Mouse (Mus musculus) frontal cortex, adult (tissue): ENCODE data around the gene Tpcn1.

Experiments
- ATAC-seq: cut with Nextera tagmentation; 2 replicates; pipeline ENCODE4 v1.9.2; 2017; ENCODE audit warnings: mild to moderate bottlenecking, moderate library complexity, mixed read lengths; ENCODE audit not compliant: low TSS enrichment

The Tpcn1 gene

DNA sequence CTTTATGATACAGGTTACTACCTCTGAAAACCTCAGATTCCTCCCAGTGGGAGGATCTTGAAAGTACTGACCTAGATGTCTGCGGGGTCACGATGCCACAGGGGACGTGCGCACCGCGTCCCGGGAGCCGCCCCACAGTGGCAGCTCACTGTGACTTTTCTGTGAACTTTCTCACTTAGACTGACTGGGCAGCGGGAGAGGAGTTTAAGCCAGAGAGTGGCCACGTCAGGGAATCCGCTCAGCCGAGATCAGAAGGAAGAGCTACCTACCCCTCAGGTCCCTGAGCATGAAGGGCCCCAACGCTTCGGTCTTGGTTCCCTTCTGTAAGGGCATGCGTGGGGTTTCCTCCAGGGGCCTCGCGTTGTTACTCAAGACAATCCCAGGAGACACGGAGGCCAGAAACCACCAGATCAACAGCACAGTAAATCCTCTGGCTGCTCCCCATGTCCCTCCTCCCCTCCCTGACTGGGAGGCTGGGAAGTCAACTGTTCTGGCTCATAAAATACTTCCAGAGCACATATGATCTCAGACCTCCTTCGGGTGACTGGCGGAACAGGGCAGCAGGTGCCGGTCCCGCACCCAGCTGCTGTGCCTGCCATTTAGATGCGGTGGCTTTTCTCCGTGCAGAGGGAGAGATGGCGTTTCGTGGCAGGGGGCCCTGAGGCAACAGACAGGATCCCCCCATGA lies 9.1 kb downstream of the Tpcn1 start:
- no peak for ATAC-seq

DNA sequence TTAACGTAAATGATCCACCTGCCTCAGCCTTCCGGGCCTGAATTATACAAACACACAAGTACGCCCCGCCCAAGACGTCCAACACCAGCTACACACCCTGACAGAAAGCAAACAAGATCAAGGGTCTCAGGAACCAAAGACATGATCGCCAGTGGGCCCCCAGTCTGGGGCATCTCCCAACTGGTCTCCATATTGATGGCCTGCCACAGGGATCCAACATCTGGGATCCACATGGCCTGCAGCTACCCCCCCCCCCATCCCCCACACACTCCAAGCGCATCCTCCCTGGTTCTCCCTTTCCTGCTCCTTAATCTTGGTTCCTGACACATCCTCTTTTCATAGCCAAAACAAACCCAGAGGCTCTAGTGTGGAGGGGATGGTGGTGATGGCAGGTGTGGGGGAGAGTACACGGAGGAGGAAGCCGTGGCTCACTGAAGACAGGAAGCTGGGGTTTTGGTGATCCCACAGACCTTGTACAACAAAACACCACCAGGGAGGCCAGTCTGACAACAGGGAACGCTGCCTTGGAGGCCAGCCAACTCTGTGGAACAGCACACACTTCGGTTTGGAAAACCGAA lies 9.9 kb downstream of the Tpcn1 start:
- ATAC-seq: no peak

DNA sequence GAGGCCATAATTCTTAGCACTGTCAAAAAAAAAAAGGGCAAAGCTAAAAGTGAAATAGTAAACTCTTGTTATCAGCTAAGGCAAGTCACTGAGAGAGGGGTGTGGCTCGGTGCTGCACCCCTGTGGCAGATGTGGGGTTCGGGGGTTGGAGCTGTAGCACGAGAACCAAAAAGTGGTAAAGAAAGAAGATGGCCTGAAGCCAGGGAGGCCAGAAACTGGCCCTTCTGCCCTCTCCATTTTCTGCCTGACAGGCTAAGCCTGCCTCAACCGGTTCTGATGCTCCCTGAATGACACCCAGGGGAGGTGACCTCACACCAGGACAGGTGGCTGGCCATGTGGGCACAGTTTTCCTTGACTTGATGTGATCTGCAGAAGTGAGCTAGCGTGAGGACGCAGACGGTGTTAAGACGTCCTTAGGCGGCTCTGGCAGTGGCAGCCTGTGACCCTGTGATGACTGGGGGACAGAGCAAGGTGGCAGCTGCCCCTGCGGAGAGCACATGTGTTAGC lies 10.5 kb downstream of the Tpcn1 start:
- ATAC-seq: no peak

DNA sequence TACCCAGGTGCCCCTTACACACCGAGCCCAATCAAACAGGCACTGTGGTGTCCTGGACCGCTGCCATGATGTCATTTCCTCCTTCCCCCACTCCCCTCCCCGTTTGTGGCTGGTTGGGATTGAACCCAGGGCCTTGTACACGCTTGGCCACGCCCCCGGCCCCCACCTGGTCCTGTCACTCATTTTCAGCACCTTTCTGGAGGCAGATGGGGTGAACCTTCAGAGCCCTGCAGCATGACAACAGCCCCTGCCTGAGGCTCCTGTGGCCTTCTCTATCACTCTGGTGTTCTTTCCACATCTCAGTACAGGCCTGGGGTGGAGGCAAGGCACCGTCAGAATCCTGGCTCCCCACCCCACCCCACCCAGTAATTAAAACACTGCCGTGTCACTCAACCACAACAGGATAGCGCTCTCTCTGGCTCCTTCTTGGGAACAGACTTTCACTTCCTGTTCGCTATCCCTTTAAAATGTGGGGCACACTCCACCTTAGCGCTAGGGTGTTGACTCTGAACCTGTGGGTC lies 11.6 kb downstream of the Tpcn1 start:
- no peak for ATAC-seq

DNA sequence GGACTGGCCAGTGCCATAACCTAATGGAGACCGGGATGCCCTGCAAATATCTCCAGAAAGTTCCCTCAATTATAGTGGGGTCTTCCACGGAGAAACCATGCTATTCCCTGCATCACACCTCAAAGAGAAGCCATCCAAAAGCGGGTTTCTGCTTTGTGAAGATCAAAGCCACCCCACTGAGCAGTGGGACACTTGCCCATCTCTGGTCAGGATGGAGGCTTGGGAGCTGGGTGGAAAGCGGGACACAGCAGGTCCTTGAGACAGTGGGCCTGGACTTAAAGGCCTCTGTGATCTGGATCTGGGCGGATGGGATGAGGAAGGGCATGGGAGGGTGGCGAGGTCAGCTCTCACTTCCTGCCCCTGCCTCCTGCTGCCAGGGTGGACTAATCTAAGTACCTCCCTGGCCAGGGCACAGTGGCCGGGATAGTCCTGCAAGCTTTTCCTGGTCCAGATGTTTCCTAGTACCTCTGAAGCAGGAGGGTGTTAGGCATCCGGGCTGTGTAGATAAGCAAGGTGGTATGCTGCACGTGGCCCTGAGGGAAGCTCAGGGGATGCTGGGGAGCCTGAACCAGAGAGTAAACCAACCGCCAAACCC lies 13.9 kb downstream of the Tpcn1 start:
- no peak for ATAC-seq

DNA sequence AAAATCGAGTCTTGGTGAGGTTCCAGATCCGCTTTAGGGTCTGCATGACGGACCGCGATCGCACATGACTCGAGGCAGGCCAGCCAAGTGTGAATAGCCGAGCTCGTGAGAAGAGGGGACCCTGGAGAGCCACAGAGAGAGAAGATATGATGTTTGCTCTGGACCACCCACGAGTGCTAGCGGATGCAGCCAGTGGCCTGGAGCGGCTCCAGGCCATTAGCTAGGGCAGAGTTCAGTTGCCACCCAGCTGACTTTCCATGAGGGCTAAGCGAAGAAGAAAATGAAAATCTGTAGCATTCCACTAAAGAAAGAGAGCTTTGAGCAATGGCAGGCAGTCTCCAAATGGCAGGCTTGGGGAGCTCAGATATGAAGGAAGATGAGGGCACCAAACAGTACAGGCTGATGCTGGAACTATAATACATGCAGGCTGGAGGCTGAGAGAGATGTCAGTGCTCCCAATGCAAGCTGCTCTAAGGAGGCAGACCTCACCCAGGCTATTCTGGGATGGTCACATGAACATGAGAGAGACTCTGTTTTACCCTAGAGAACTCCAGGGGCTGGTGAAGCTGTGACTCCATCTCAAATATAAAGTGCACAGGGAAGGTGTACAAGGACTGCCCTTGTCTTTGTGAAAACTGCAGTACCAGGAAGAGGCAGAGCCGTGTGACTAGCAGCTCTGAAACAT lies 17.3 kb downstream of the Tpcn1 start:
- ATAC-seq: 0 out of 2 replicates have a peak, but pooled peaks have one; percentile 42

DNA sequence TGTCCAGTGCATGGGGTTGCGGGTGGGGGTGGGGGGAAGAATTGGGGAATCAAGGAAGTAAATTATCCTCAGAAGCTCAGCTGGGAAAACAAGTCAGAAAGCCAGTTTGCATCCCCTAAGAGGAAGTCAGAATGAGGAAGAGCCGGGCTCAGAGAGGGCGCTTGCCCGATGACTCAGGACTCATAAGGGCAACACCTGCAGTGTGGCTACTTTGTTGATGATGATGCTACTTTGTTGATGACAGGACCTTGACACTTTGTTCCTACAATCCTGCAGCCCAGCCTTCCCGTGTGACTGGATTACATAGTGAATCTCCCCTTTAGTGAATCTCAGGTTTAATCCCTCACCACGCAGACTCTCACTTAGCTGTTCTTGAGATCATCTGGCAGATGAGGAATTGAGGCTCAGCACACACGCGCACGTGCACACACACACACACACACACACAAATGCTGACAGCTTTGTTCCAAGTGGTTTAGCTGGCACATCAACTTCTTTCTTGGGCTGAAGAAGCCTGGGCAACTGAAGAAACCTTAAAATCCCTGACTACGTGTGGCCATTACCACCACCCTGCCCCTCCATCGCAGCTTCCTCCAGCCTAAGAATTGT lies 18.1 kb downstream of the Tpcn1 start:
- ATAC-seq: no peak

DNA sequence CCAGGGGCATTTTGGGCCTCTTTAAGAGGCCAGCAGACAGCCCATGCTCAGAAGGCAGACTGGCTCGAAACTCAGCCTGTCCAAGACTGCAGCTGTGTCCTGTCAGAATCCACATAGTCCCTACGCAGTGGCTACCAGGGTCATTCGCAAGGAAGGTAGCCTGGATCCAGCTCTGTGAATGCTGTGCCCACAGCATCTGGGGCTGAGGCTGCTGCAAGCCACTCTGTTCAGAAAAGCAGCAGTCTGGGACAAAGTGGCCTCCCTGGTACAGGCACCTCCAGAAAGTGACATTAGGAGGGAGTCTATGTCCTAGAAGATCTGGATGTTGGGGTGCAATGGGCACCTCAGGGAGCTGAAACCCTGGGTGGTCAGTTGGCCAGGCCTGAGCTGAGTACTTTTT lies 18.7 kb downstream of the Tpcn1 start:
- ATAC-seq: no peak

DNA sequence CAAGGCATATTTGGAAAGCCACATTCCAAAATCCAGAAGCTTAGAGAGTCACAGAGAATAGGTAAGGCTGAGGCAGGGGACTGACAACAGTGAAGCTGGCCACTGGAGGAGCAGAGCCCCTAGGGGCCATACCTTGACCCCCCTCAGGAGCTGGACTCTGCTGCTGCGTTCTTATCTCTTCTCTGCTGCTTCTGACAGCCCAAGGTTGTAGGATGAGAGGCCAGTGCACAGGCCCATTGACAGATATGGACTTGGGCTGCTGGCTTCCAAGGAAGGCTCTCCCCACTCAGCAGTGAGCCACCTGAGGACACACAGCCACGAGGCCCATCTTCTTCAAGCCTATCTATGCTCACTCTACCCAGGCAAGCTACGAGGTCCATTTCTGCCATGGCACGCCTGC lies 19.5 kb downstream of the Tpcn1 start:
- ATAC-seq: no peak

DNA sequence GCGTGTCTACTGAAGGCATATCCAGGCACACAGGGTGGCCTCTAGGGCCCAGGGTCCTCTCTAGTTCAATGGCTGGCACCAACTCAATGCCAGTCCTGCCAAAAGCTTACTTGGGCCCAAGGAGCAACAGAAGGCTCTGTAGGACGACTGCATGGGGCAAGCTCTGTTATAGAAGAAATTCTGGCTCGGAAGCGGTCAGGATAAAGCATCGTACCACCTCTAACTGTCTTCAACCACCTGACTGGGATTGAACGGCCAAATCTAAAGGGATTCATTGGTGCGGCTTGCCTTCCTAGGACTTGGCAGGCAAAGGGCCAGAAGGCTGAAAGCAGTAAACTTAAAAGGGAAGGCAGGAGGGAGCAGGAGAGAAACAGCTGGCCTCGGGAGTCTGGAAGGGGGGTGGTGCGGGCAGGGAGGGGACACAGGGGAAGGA lies 20.1 kb downstream of the Tpcn1 start:
- no peak for ATAC-seq

DNA sequence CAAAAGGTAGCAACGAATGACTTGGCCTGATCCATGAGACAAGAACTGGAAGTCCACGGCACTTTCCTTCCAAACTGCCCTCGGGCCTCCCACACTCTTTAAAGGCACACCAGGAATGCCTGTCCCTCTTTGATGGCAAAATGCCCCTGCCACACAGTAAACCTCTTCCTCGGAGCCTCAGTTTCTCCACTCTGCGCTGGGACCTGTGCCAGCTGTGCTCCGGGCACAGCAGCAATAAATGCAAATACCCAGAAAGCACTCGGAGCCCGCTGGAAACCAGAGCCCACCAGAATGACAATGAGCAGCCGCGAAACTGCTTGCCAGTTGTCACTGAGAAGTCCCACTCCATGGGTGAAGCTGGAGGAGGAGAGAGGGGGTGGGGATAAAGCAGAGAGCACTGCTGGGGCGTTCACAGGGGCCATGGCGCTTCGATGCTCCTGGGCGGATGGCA lies 20.7 kb downstream of the Tpcn1 start:
- ATAC-seq: peak; percentile 13; the same call in 1 of the 2 replicates

DNA sequence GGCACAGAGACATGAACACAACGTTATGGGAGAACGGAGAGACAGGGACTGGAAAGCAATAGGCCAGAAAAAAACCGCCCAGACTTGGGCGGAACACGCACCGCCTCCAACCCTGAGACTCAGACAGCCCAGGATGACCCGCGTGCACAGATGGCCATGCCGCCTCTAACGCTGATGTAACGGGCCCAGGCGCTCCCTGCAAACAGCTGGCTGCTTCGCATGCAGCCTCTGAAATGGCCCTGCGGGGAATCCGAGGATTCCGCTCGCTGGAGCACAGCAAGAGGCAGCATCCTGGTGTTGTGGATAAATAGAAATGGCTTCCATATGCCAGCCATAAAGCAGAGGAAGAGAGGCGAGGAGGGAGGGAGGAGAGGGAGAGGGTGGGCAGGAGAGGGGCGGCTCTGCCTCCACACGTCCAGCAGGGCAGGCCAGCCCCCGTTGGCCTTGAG lies 21.2 kb downstream of the Tpcn1 start:
- ATAC-seq: peak; percentile 53

DNA sequence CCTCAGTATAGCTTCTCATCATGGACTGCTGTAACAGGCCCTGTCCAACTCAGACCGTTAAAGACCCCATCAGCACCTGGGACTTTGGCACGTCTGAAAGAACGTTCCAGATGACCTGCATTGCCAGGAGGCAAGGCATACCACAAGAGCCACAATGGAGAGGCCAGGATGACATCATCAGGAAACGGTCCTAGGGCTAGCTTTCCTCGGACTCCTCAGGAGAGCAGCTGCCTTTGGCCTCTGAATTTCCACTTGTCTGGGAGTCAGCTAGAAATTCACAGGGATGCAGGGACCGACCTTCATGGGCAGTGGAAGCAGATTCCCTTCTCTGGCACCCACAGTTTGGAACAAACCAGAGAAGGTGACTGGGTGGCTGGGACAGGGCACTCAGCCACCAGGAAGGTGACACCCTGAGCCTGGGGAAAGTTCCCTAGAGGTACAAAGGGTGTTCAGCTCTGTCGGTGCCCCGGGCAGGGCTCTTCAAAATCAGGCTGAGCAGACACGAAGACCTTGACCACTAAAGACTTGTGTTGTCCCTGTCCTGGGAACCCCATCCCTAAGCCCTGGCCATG lies 21.7 kb downstream of the Tpcn1 start:
- no peak for ATAC-seq

DNA sequence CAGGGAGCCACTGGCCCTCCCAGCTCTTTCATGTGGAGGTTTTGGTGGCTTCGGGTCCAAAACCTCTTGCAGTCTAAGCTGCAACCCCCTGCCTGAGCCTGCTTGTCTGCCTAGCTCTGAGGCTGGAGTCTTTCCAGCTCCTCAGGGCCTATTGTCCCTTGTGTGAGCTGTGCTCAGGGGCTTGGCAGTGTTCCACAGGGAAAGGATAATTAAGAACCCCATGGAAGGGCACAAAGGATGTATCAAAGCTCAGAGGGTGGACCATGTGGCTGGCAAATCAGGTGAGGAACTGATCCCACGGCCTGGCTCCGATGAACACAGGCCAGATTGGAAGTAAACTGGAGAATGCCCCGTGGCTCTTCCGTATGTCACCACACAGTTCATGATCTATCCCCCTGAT lies 22.4 kb downstream of the Tpcn1 start:
- no peak for ATAC-seq

DNA sequence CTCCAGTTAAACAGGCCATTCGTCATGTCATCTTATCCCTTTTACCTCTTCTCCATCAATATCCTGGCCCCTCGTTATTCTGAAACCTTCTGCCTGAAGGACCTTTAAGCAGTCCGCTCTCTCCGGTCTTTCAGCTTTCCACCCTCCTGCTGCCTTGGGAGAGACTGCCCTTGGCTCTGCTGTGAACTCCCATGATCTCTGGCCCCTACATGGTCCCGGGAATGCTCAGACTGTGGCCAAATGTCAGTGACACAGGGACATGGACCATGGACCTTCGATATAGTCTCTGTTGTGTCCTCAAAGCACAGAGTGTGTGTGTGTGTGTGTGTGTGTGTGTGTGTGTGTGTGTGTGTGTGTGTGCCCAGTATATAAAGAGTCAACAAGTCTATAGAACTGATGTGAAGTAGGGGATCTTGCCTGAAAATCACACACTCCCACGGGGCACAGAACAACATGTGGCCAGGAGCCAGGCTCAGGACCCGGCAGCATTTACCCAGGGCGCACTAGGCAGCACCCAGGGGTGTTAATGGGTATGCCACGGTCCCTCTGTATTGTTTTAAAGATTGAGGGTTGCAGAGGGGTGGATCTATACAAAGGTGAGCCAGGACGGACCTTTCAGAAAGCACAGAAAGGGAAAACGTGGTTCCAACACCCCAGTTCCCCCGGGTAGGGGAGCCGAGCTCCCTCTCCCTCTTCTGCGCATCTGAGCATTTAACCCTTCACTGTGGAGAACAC lies 23.1 kb downstream of the Tpcn1 start:
- no peak for ATAC-seq

DNA sequence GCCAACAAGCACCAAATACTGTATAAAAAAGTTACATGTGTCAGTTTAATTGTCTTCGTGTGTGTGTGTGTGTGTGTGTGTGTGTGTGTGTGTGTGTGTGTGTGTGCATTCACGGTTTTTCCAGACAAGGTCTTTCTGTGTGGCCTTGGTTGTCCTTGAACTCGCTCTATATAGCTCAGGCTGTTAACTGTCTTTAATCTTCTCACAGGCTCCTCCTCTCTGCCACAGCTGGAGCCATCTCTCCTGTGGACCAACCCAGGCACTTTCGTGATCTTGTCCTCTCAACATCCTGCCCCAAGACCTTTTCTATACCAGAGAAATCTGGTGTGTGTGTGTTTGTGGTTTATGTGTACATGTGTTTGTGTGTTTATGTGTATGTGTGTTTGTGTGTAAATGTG lies 24.6 kb downstream of the Tpcn1 start:
- ATAC-seq: no peak

DNA sequence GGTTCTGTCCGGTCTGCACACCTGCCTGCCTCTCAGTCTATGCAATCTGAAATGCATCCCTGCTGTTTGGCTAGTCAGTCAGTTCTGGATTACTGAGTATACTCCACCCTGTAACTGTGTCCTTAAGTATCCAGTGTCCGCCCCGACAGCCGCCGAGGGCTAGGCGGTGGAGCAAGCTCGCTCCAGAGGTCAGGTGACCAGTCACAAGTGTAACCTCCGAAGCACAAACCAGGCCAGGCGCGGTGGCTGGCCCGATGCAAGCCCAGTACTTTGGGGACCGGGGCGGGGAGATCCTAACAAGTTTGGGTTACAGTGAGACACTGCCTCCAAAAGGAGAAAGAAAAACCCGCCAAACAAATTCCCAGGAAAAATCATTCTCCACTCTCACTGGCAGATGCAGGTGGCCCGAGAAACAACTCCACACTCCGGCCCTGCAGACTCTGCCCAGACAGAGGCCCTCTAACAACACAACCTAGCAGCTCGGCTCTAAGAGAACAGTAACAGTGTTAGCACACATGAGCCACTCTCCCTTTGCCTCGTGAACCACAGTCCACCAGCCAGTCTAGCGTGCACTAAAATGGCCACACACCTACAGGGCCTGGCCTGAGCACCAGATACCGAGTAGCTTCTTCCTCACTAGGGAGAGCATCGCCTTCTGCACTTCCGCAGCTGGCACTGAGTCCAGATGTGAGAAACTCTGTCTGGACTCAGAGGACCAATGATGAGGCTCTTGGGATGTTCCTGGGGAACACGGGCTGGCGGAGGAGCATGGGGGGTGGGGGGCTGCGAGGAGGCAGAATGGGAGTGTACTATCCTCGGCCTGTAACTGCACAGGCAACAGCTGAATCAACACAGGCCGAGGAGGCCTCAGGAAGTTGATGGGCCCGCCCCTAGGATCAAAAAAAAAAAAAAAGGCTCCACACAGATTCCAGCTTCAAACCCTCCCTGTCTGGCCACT lies 25.2 kb downstream of the Tpcn1 start:
- no peak for ATAC-seq

DNA sequence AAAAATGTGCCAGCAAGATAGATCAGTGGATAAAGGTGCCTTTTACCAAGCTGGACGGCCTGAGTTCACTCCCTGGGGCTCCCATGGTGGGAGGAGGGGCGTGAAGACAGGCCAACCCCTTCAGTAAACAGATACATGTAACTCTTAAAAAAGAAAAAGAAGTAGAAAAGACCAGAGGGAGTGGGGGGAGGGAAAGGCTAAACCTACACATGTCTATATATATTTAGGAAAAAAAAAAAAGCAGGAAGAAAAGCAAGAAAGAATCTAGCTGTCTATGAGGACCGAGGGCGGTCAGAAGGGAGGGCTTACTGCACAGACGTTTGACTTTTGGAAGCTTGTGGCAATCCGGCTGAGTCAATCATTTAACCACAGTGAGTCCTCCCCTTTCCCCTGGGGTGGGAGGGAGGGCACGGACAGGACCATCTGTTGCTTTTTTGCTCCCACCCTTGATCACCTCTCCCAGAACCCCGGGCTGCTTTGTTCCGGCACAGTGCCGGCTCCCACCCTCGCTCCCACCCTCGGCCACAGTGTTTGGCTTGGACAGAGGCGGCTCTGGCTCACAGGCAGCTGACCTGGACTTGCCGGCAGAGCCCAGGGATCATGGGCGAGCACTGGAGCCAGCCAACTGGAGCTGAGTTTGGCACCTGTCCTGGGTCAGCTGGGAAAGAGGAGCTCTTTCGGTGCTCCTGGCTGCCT lies 27.7 kb downstream of the Tpcn1 start:
- no peak for ATAC-seq

DNA sequence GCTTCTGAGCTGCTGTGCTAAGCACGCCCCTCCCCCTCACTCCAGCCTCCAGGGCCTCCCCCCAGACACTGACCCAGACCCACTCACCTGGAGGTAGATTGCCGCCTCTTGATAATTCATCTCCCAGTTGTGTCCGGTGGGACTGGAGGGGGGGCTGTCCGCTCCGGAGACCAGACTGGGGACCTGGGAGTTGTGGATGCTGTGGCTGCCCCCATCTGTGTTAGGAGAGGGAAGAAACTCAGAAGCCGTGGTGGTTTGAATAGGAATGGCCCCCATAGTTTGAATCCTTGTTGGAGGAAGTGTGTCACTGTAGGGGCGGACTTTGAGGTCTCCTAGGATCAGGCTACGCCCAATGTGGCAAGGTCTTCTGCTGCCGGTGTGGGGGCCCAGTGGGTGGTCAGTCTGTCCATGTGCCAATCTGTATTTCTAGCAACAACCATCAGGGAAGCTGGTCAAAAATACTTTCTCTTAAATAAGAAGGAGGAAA lies 28.3 kb downstream of the Tpcn1 start:
- ATAC-seq: no peak
